Mouse (Mus musculus) effector memory CD4-positive, alpha-beta T cell, adult 7 months (primary cell): ENCODE results near the gene Sema3b. TPM values are rescaled to one million over a fixed set of nuclear protein-coding genes. Genes with fewer than 3 reads are reported as not detected.

Experiments
- polyA plus RNA-seq: library from polyadenylated mRNA; unstranded; fragments of 100-300 nt; shearing (Covaris generic); gene quantifications from one replicate; pipeline ENCODE4 v1.2.1, GENCODE M21; 2017

Gene Sema3b
- 0.15 TPM for polyA plus RNA-seq

GRCm38 (mm10) chr9:107608741-107609432 lies at the start of gene Sema3b:
Sema3b (minus strand) TSS chr9:107609229.

GRCm38 (mm10) chr9:107635279-107636028 lies 26.4 kb upstream of the Sema3b start, which contains the start of gene Gnai2:
Gnai2 (minus strand) TSS chr9:107635367.

GRCm38 (mm10) chr9:107586974-107587832 lies 21.8 kb downstream of the Sema3b start, which contains the start of gene Ifrd2:
Ifrd2 (plus strand) TSS chr9:107587642.

DNA sequence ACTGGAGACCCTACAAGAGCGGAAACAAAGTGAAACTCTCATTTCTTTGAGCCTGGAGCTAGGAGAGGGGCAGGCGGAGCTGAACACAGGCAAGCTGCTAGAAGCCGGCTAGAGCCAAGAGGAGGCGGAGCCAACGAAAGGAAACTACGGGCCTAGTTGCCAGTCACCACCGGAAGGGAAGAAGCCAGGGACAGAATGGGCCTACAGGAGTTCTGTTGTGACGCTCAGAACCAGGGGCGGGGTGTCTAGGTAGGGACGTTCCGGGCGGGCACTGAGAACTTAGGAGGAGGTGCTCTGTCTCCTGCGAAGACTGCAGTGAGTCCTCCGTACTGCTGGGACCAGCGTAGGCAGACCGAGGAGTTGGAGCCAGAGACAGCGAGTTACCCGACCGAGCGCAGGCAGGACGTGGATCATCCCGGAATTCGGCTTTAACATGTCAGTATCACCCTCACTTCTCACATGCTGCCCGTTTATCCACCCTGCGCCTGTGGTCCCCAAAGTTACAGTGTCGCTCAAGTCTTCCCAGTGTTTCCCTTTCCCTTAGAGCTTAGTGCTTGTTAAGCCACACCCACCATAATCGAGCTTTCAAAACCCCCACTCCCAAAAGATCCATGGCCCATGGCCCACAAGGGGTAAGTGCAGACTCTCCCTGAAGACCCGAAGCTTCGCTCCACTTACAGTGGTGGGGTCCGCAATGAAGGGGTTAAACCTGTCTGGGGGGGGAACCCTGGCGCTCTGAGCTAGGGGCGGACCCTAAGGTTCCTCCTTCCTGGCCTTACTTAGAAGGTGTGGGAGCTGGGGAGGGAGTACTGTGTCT lies 28.3 kb downstream of the Sema3b start, which contains the start of gene Hyal3:
Gene Hyal3 (plus strand): TSS at position 318 of the 817 bp plus-strand sequence.

DNA sequence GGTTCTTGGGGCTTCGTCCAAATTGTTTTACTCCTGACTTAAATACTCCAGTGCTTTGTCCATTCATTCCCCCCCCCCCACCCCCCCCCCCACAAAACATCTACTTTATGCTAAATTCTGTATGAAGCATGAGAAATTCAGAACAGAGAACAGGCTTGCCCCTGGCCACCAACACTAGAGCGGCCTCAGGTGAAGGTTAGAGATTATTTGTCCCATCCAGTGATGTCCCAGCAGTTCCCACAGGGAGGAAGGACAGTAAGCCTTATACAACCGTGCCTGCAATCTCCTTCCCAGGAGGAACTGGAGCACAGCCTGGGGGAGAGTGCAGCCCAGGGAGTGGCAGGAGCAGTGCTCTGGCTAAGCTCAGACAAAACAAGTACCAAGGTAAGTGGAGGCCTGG lies 30.4 kb downstream of the Sema3b start, which contains the start of gene Naa80:
Gene Naa80 (plus strand): TSS at position 301 of the 400 bp plus-strand sequence.

DNA sequence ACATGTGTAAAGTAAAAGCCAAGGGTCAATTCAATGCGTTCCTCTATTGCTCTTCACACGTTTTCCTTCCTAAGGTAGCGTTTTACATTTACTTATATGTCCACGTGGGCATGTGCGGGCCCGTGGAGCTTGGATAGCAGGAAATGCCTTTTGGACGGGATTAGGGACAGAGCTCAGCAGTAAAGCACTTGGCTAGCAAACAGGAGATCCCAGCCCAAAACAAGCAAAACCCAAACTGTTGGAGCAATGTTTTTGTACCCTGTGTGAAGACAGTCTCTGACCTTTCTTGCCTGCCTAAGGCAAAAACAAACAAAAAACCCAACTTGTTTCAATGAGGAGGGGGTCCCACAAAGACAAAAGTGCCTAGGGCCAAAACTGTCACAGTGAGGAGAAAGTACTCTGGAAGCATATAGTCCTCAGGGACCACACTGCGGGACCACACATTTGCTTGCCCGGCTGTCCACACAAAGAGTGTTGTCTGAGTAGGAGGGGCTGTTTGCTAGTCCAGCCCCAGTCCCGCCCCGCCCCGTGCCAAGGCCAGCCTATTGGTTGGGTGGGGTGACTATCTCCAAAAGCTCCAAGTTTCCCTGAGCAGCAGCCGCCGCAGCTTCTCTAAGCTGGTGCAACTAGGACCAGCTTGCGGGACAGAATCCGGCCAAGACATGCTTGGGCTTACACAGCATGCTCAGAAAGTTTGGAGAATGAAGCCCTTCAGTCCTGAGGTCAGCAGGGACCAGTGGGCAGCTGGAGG lies 32.5 kb downstream of the Sema3b start, which contains the start of gene Hyal1:
Gene Hyal1 (plus strand): TSS at position 571 of the 751 bp plus-strand sequence.

DNA sequence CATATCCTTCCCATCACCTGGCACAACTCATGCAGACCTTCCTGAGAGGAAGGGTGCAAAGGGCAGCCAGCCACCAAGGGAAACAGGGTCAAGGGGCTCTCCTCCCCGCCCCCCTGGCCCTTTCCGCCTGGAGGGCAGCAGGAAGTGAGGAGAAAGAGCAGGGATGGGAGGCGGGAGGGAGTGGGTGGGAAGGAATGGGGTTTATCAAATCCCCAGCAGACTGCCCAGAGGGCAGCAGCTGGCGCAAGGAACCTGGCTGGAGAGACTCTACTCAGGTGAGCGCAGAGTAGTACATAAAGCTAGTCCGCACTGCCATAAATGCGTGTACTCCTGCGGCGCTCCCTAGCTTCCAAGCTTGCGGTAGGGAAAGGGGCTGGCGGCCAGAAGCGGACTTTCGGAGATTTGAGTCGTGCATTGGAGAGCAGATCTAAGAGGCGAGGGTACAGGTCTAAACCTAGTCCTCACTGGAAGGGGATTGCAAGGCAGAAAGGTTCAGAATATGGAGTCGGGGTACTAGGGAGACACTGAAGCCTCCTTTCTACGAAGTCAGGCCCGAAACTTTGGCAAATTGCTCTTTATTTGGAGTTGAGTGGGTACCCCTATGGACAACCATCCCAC lies 41.2 kb downstream of the Sema3b start, which contains the start of gene Hyal2:
Gene Hyal2 (plus strand): TSS at position 244 of the 618 bp plus-strand sequence.

DNA sequence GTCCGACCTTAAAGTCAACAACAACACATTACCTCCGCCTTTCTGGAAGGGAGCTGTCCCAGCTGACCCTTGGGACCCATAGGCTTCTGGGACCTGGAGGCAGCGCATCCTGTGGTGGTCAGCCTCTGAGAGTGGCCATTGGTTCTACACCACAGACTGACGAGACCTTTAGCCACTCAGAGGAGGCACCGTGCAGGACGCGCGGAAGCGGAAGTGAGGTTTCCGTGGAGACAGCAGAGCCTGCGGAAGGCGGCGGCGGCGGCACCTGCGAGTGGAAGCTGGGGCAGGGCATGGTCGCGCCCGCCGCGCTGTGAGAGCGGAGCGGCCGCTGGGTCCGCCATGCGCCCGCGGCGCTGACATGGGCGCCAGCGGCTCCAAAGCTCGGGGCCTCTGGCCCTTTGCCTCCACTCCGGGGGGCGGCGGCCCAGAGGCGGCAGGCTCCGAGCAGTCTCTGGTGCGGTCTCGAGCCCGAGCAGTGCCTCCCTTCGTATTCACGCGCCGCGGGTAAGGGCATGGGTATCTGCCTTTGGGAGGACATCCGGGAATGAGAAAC lies 45.9 kb downstream of the Sema3b start, which contains the start of gene Tusc2:
Gene Tusc2 (plus strand): TSS at position 227 of the 553 bp plus-strand sequence.

DNA sequence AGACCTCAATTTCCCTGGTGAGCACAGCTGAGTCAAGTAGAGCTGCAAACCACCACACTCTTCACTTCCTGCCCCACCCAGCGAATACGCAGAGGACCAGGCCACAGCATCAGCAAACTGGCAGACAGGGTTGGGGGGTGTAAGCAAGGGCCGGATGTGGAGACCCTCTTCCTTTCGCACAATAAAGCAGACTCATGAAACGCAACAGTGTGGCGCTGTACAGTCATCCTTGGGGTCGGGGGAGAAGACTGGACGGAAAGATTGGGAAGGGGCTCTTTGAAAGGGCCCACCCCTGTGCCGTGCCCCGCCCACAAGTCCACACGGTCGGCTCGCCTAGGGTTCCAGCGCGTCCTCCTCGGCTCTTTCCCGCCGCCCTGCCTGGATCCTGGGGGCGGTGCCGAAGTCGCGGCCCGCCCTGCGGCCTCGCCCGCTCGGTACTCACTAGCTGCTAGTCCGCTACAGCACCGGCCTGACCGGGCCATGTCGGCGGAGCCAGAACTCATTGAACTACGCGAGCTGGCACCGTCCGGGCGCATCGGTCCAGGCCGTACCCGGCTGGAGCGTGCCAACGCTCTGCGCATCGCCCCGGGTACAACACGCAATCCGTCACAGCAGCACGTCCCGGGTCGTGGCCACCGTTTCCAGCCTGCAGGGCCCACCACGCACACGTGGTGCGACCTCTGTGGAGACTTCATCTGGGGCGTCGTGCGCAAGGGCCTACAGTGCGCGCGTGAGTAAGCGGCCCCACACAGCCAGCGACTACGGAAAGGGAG lies 57.7 kb downstream of the Sema3b start, which contains the start of gene Rassf1:
Gene Rassf1 (plus strand): TSS at position 439 of the 773 bp plus-strand sequence.

Other genes starting within 250 kb of the Sema3b start
- 0.13 TPM for gene Cacna2d2, start 209.6 kb downstream of the Sema3b start, polyA plus RNA-seq
- 67.0 TPM for gene Tmem115, start 75.3 kb downstream of the Sema3b start, polyA plus RNA-seq
- gene Cyb561d2, start 67.0 kb downstream of the Sema3b start, polyA plus RNA-seq, result 25.0 TPM
- gene Nprl2, start 67.0 kb downstream of the Sema3b start, polyA plus RNA-seq, result 57.8 TPM
- gene Zmynd10, start 61.9 kb downstream of the Sema3b start, polyA plus RNA-seq, result 1.2 TPM
- gene Rassf1, start 57.7 kb downstream of the Sema3b start, polyA plus RNA-seq, result 112 TPM
- 39.9 TPM for gene Tusc2, start 46.0 kb downstream of the Sema3b start, polyA plus RNA-seq
- 3.0 TPM for gene Hyal2, start 41.3 kb downstream of the Sema3b start, polyA plus RNA-seq
- 2.7 TPM for gene Hyal1, start 32.3 kb downstream of the Sema3b start, polyA plus RNA-seq
- gene Naa80, start 30.3 kb downstream of the Sema3b start, polyA plus RNA-seq, result 9.8 TPM
- gene Hyal3, start 28.4 kb downstream of the Sema3b start, polyA plus RNA-seq, result 1.5 TPM
- gene Ifrd2, start 21.6 kb downstream of the Sema3b start, polyA plus RNA-seq, result 17.4 TPM
- gene Gnai2, start 26.1 kb upstream of the Sema3b start, polyA plus RNA-seq, result 578 TPM
- gene Slc38a3, start 60.3 kb upstream of the Sema3b start, polyA plus RNA-seq, result not detected
- gene Gnat1, start 70.5 kb upstream of the Sema3b start, polyA plus RNA-seq, result 3.6 TPM
- gene Sema3f, start 101.2 kb upstream of the Sema3b start, polyA plus RNA-seq, result not detected
- 229 TPM for gene Rbm5, start 161.8 kb upstream of the Sema3b start, polyA plus RNA-seq